Mouse (Mus musculus) induced T-regulatory cell, adult 2 months (primary cell): ENCODE data around the gene Fam216a.

Source experiments
- DNase-seq: peaks from one replicate; pipeline ENCODE4 v3.0.0-alpha.2; 2012; ENCODE audit warnings: low read depth

Gene Fam216a

DNA sequence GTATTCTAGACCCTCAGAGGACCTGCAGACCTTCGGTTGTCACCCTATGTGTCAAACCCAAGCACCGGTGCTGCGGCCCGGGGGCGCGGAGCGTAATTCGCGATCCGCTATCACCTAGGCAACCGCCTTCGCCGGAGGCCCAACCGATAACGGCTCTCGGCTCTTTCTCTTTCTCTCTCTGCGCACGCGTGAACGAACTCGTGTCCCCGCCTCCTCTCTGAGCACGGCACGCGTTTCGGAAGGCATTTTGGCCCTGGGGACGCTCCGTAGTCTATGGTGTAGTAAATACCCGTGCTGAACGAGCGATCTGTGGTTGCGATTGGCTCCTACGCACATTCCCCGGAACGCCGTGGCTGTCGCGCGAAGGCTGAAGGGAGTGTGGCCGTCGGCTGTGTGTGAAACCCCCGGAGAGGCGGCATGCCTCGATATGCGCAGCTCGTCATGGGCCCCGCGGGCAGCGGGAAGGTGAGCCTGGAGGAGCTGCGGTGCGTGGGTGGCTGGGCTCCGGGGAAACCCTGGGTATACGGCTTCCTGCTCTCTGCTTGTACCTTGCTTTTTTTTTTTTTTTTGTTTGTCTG is at the start of gene Fam216a:
TSS of gene Fam216a (minus strand) at position 173 of the 578 bp plus-strand sequence.
- peak; percentile 100 for DNase-seq

GRCm38 (mm10) chr5:122421271-122422068 is 49.3 kb upstream of the Fam216a start, which contains the start of gene Anapc7:
Gene Anapc7, plus strand, starts transcription at chr5:122421693.
- no peak for DNase-seq

DNA sequence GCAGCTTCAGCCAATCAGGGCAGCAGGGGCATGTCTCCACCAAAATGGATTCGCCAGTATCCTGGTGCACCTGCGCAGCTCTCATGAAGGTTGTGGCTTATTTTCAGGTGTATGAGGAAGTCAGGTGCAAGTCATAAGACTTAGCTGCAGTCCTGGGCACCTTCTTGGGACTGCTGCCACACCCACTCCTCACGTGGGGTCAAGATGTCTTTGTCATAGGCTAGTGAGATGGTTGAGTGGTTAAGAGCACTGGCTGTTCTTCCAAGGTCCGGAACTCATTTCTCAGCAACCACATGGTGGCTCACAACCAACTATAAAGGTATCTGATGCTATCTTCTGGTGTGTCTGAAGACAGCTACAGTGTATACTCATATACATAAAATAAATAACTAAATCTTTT is 48.5 kb upstream of the Fam216a start:
- DNase-seq, result peak; percentile 44

- no peak for DNase-seq
These were observed 43.3 kb upstream of the Fam216a start for GRCm38 (mm10) chr5:122415465-122415864.

DNA sequence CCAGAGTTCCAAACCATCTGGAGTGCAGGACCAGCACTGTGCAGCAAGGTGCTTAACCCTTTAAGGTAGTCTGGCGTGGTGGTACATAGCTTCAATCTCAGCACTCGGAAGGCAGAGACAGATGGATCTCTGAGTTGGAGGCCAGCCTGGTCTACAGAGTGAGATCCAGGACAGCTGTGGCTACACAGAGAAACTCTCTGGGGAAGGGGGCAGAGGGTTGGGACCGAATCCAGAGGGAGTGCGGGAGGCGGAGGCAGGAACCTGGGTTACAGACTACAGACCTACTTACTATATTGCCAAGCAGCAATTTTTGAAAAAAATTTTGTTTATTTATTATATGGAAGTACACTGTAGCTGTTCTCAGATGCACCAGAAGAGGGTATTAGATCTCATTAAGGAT is 42.2 kb upstream of the Fam216a start:
- no peak for DNase-seq

DNA sequence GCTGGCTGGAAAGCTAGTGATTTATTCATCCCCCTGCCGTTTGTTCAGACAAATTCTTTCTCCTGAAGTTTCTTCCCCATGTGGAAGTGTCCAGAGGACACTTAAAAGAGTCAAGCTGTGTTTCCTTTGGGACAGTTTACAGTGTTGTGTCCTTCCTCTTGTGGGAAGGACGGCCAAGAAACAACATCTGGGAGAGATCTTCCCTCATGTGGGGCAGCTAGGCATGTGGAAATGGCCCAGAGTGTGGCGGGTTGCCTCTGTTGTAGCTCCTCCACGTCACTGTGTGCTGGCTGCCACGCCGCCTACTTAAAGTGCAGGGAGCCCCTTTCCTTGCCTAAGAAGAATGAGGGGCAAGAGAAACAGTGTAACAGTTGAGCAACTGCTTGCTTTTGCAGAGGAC is 40.7 kb upstream of the Fam216a start:
- no peak for DNase-seq

GRCm38 (mm10) chr5:122411892-122412291 is 39.7 kb upstream of the Fam216a start:
- no peak for DNase-seq

DNA sequence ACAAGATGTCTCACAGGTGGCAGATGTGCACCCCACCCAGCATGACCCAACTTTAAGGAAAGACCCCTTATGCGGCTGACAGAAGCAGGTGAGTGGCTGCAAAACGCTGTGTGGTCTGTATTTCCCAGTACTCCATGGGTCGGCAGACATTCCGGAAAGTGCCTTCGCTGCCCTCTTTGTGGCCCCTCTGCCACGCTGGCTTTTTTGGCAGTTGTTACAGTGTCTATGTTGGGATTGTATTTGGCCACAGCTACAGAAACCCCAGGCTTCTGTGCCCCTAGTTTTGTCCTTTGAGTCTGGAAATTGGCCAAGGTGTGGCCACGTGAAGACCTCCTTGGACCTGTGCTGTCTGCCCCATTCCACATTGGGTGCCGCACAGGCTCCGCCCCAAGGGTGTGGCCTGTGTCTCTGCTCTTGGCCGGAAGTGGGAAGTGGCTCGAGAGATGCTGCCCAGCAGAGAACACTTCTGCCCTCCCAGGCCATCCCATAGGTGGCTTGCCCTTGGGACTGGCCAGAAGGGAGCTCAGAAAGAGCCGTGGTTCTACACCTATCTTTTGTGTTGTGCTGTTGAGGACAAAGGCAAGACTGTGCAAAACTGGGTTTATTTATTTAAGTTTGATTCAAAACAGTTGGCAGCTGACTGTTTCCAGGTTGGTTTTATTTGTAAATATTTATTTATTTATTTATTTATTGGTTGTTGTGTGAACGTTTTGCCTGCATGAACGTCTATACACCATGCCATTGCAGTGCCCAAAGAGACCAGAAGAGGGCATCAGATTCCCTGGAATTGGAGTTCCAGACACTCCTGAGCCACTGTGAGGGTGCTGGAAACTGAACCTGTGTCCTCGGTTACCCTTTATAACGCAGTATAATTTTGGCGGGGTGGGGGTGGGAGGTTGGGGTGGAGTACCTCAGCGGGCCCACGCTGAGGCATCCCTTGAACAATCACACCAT is 37.8 kb upstream of the Fam216a start:
- DNase-seq, result peak; percentile 44

DNA sequence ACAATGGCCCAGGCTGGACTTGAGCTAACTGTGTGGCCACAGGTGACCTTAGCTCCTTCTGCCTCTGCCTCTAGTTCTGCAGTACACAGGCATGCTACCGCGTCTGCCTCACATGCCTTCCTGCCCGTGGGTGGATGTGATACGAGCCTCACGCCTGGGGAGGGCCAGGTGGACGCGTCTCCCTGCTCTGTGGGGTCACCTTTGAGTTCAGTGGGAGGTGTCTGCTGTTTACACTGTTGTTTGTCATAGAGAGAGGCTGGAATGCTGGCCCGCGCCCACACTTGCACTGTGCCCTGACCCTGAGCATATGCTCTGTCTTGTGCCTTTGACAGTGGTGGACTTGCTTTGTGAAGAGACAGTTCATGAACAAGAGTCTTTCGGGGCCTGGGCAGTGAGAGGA is 33.4 kb upstream of the Fam216a start:
- no peak for DNase-seq

DNA sequence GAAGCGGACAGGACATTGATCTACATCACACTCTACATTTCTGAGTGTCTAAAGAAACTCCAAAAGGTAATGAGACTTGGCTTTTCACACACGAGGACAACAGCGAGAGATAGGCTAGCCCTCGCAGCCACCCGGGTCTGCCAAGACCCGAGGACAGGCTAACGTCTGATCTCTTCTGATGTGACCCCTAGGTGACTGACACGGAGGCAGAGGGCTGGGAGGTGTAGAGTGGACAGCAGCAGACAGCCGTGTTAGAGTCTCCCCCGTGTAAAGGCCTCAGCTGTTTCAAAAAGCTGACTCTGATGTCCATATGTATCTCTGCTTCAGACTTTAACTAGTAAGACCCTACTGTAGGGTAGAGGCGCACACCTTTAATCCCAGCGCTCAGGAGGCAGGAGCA is 31.2 kb upstream of the Fam216a start:
- no peak for DNase-seq

DNA sequence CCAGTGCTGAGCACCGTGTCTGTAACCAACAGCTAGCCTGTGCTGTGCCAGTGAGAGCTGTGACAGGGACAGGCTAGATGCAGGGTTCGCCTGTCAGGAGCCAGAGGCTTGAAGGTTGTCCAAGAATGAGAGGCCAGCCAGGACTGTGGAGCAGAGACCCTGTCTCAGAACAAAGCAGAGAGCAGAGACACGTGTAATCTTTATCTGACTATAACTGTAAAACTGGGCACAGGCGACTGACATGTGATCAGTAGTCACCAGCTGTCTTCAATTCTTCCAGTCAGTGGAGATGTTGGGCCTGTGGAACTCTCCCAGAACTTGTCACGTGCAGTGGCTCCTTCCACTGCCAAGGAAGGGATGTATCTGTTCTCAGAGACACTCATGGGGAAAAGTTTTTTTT is 30.6 kb upstream of the Fam216a start:
- DNase-seq, result no peak

DNA sequence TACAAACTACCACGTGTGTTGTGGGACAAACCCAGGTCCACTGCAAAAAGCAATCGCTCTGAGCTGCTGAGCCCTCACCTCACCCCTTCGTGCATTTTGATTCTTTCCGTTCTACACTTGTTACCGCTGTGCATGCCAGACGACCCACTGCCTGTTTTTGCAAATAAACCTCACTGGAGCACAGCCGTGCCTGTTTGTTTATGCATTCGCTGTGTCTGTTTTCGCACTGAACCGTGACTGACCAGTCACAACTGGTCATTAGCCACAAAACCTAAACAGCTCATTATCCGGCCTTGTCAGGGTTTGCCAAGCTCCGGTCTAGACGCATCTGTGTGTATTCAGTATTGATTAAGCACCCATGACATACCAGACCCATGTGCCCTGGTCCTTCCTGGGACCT is 30.0 kb upstream of the Fam216a start:
- no peak for DNase-seq

GRCm38 (mm10) chr5:122401303-122401640 is 29.1 kb upstream of the Fam216a start:
- DNase-seq, result peak; percentile 79

GRCm38 (mm10) chr5:122400628-122401302 is 28.6 kb upstream of the Fam216a start:
- no peak for DNase-seq

DNA sequence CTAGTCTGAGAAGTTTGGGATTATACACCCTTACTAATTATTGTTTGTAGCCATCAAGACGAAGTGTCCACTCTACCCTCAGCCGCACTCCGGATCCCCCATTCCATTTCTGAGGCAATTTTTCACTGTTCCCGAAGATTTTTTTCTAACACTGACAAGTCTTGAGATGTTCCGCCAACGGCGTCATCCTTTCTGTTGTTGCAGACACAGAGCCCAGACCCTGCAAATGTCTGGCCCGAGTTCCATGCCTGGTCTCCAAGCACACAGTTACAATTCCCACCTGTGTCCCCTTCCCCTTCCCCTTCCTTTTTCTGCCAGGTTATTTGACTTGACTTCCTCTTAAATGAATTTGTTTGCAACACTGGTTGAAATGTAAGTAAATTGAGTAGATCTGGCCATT is 27.7 kb upstream of the Fam216a start:
- no peak for DNase-seq

DNA sequence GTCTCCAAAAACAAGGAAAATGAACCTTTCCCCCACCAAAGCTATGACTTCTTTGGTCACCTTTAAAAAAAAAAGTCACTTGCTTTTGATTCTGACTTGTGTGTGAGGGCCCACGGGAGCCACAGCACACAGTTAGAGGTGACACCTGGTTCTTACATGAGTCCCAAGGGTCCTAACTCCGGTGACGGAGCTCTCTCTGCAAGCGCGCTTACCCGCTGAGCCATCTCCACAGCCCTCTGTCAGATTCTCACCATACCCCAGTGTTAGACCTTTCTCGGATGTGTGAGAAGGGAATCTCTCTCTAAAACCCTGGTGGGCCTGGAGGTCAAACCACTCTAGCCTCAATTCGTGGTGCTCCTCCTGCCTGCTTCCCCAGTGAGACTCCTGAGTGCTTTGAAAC is 25.3 kb upstream of the Fam216a start:
- no peak for DNase-seq

GRCm38 (mm10) chr5:122396791-122397190 is 24.6 kb upstream of the Fam216a start:
- DNase-seq, result peak; percentile 37

GRCm38 (mm10) chr5:122393887-122394286 is 21.7 kb upstream of the Fam216a start:
- peak; percentile 93 for DNase-seq

DNA sequence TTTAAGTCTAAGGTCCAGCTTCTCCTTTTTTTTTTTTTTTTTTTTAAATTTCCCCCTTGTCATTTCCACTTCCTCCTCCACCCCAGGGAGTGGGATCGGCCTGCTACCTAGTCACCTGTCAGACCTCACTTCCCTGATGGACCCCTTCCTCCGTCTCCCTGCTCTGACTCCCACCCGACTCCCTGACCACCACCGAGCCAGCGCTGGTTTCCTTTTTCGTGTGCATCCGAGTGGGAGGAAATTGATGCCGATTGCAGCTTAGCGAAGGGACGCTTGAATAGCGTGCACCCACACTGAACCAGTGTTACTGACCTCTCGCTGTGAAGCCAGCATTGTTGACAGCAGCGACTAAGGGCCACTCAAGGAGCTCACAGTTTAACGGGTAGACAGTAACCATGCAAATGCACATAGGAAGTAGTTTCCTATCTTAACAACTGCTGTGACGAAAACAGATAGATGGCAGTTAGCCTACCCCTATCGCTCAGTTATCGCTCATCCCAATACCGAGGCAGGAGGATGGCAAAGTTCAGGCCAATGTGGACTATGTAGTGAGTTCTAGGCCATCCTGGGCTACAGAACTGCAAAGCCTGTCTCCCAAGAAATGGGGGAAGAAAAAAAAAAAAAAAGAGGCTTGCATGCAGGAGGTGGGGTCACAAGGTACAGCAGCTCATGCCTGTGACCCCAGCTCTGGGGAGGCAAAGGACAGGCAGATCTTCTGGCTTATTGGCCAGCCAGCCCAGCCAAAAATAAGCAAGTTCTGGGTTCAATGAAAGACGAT is 20.3 kb upstream of the Fam216a start:
- DNase-seq, result peak; percentile 73

GRCm38 (mm10) chr5:122391786-122392180 is 19.6 kb upstream of the Fam216a start, which contains the start of gene Arpc3:
Gene Arpc3, plus strand, starts transcription at chr5:122391878.
- DNase-seq, result peak; percentile 96

DNA sequence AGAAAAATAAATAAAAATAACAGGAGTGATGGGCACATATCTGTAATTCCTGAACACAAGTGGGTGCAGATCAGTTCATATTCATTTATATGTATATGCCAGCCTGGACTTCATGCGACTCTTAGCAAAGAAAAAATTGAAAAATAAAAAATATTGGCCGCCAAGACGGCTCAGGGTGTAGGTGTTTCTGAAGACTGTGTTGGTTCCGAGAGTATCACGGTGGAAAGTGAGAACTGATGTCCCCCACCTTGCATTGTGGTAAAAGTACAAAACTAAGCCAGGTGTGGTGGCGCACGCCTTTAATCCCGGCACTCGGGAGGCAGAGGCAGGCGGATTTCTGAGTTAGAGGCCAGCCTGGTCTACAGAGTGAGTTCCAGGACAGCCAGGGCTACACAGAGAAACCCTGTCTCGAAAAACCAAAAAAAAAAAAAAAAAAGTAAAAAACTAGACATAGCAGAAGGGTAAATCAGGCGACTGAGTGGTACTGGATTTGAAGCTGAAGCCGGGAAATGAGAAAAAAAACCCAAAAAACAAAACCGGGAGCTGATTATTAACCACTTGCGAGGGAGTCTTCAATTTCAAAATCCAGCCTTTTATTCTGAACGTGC is 19.1 kb upstream of the Fam216a start:
- DNase-seq, result peak; percentile 44
